Mouse (Mus musculus): ENCODE results near the gene Pih1h3b. TPM values are rescaled to one million over a fixed set of nuclear protein-coding genes. Genes with fewer than 3 reads are reported as not detected.
A peak's percentile ranks its signal among the peaks of the same experiment; 100 is the strongest.

Pih1h3b gene
- total RNA-seq (2022): under 1 TPM in 1 of 4 experiments, not detected in 3; 0.24 TPM

- peak; percentile 63 for DNase-seq
Observed at GRCm38 (mm10) chrX:140062135-140062975, at the start of gene Pih1h3b, which contains the start of gene Nup62cl. Gene Pih1h3b, plus strand, starts transcription at chrX:140062879. Gene Nup62cl, minus strand, starts transcription at chrX:140062712.

GRCm38 (mm10) chrX:140060886-140061874 lies 1.5 kb upstream of the Pih1h3b start:
- DNase-seq: no peak

GRCm38 (mm10) chrX:140082535-140082934 lies 19.9 kb downstream of the Pih1h3b start:
- DNase-seq: no peak

GRCm38 (mm10) chrX:140094066-140094465 lies 31.4 kb downstream of the Pih1h3b start:
- no peak for DNase-seq

Other genes with a start within 250 kb of the Pih1h3b start
- gene Morc4, start 191.2 kb upstream of the Pih1h3b start, total RNA-seq (2022): 1 to 10 TPM; 3.6 to 9.3 (median 6.3) TPM
- gene Rbm41, start 64.3 kb upstream of the Pih1h3b start, total RNA-seq (2022): 10 to 100 TPM in 1 of 4 experiments, 1 to 10 TPM in 3; 7.0 to 12.1 (median 9.0) TPM
- gene Nup62cl, start 167 bp upstream of the Pih1h3b start, total RNA-seq (2022): 10 to 100 TPM in 2 of 4 experiments, 1 to 10 TPM in 2; 3.1 to 21.2 (median 10.6) TPM

Measured in adrenal gland, adult 8-10 months (tissue).